Mouse (Mus musculus): ENCODE measurements around the gene Rbfox3. TPM values are rescaled to one million over a fixed set of nuclear protein-coding genes. Genes with fewer than 3 reads are reported as not detected.

Gene Rbfox3
- total RNA-seq, 2 experiments from 2014 or later = 0.10 TPM; not detected in 1

DNA sequence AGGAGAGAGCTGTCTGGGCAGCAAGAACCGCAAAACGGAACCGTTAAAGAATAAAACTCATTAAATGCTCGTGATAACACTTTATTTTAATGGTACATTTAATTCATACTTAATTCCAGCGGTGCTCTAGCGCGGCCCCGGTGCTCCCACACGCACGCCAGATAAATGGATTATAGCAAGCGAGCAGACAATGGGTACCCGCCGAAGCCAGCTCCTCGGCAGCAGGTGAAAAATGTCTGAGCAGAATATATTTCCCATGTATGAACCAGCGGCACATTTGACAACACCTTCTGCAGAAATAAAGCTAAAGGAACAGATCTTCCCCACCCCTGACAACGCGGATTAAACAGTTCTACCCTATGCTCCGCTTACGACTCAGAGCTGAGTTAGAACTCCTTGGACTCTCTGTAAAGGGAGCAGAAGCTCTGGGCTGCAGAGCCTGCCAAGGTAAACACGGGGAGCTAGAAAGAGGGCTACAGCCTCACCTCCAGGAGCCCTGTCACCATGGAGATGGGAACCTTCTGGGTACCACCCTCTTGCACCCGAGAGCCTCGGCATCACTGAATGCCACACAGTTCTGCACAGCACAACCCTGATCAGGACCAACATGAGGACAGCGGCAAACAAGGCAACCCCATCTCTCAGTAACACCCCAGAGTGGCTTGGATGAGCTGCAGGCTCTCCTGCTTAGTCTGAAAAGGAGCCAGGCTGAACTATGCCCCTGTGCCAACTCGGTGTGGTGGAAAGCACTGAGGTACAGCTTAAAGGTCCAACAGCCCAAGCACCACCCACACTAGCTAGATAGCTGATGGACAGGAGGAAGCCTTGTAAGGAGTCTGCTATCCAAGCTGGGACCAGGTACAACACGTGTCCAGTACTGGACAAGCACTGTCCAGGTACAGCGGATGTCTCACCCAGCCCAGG is 196.5 kb downstream of the Rbfox3 start:
- no peak for DNase-seq

DNA sequence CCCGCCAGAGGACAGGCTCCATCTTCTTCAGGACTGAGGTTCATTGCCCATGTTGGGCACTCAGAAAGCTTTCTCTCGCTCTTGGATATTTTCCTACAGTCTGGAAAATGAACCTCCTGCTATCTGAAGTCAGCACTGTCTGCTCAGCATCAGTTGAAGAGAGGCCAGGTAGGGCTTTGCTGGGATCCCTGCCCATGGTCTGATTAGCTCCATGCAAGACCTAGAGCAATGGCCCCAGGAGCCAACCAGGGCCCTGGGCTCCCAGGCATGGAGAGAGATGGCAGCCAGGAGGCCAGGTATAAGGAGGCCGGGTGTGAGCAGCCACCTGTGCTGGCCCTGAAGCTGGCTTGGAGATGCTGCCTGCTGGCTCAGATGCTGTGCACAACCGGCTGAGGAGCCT is 198.6 kb downstream of the Rbfox3 start:
- DNase-seq = no peak

DNA sequence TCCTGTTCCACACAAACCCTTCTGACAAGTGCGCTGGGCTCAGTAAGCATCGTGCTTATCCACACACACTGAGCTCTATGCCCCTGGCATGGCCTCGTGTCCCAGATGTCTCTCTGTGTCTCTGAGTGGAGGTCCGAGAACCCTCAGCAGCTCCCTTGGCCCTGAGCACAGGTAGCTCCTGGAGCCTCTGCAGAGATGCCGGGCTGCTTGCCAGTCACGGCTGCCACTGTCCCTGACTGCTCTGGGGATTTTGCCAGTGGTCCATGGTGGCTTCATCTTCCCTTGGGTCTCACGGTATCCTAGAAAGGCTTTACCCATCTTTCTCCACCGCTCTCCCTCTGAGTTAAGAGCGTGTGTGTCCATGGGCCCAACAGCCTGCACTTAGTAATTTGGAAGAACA is 199.3 kb downstream of the Rbfox3 start:
- DNase-seq = no peak

DNA sequence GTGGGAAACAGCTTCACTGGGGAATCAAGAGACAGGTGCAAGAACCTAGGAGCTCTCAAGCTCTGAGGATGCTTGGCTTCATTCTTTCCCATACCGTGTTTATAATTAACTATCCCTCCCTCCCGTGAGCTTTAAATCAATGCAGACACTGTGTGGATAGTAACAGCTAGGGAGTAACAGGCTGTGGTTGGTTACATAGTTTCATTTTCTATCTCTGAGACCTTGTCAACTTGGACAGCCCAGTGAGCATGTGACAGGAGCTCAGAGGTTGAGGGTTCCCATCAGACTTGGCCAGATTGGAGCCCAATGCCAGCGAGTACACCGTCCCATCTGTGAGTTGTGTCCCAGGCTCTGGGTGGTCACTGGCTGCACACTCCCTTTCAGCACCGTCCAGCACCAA is 201.4 kb downstream of the Rbfox3 start:
- no peak for DNase-seq

DNA sequence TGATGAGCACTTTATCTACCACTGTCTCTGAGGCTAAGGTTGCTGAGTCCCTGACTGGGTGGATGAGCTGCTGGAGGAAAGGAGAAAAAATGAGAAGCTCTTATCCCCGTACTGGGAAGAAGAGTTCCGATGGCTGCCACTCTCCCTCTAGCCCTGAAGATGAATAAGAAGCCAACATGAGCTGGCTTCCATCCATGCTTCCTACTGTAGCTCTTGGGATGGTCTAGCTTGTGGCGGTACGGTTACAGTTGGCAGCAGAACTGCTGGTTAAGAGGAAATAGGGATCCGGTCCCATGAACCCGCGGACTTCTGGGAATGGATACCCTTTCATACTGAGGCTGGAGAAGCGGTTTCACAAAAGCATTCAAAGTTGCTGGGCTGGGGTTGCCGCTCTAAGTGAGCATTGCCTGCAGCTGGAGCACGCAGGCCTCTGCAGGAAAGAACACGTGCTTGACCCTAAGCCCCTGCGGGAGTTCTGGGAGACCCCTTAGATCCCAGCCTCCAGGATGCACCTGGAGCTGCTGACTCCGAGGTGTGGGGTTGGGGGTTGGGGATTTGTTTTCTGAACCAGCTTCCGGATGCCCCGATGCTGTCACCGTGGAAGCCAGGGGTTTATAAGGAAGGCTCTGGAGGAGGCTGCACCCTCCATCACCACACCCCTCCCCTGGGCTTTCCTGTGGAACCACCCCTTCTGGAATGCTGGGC is 215.0 kb downstream of the Rbfox3 start:
- DNase-seq = no peak

DNA sequence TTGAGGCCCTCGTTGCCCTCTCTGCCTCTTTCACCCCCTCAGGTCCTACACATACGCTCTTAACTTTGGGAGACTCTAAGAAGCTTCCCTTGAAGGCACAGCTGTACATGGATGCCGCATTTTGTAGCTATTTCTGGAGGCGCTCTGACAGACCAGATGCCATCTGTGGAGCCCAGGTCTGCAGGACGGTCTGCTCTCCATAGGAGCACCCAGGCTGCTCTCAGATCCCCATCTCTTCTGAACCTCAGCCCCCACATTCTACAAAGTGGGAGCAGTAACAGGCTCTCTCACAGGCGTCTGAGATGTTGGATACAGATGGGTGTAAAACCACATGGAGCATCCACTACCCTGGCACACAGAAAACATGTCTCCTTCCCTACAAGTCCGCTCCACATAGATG is 218.1 kb downstream of the Rbfox3 start:
- DNase-seq = no peak

DNA sequence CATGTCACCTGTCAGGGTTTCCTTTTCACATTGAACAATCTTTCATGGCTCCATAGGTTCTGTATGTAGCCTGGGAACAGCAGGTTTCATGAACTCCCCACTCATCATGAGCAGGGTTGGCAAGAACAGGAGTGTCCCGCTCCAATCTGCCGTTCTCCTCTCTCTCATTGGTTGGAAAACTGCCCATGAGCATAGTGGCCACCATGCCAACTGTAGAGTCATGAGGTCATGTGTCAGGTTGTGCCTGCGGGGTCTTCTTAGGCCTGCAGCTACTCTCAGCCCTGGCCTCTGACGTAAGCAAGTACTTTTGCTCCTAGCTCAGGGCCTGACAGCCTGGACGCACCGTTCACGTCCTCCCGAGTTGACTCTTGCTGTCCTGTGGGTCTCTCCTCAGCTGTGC is 221.1 kb downstream of the Rbfox3 start:
- no peak for DNase-seq

DNA sequence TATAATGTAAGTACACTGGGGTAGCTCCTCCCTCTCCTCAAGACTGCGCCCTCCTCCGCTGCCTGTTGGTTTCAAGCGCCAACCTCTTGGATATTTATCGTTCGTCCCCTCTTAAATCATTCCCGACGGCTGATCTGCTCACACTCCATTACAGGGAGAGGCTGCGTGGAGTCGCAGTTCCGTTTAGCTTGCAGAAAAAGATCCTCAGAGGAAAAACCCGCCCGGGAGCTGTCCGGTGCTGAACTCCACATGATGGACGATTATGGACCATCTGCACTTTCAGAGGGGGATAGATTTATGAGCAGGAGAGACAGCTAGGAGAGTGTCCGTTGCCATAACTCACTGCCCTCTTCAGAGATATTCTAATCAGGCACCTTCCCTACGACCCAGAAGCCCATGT is 226.0 kb downstream of the Rbfox3 start:
- peak in 1 of 2 experiments; percentile 23 for DNase-seq

DNA sequence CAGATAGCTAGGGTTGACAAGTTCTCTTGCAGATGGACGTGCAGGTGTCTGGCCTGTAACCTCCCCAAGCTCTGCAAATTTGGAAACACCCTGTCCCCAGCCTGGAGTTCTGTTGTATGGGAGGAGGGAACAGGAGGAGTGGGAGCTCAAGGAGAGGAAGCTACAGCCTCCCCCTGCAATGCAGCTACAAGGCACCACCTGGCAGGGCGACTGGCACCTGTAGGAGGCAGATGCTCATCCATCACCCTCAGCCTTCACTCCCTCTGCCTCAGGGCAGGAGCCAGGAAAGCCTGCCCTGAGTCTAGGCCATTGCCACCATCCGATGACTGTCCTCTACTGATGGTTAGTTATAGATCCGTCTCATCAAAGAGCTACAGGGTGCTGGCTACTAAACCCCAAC is 226.7 kb downstream of the Rbfox3 start:
- no peak for DNase-seq

DNA sequence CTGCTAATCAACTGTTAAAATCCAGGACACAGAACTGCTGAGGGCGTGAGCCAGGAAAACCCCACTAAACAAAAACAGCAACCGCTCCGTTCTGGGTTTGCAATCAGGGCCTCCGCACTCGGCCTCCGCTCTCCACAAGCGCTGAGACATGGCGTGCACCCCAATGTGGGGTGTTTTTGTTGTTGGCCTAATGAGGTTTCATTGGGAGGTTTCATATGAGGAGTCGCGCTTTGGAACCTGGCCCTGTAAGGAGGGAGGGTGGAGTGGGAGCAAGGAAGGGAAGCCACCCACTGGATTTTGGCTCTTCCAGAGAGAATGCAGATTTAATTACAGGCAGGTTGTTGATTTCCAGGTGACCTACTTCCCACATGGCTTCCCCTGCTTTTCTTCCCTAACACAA is 230.7 kb downstream of the Rbfox3 start:
- no peak for DNase-seq

DNA sequence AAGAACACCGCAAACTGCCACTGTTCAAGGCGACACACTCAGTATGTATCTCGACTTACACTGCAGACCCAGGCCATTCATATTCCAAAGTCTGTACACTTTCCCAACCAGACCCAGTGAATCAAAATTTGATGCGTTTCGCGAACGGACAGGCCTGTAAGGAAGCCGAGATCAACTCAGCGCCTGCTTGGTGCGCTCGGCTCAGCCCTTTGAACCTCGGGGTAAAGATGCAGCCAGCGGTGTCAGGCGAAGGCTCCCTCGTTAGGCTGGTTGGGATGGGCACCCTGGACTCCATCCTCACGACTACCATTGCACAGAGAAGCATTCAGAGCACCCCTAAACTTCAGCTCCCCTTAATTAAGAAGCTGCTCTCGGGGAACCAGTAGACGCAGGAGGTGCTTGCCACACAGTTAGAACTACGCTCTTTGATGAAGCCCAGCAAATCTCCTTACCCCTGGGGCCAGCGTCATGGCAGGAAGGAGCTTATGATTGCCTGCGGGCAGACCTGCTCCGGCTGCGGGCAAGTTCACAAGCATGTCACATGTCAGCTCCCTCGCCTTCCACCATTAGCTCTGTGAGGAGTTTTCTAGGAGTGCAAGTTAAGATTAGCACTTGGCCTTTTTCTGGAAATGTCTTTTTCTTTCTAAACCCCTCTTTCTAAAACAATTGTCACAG is 231.5 kb downstream of the Rbfox3 start:
- DNase-seq = no peak

DNA sequence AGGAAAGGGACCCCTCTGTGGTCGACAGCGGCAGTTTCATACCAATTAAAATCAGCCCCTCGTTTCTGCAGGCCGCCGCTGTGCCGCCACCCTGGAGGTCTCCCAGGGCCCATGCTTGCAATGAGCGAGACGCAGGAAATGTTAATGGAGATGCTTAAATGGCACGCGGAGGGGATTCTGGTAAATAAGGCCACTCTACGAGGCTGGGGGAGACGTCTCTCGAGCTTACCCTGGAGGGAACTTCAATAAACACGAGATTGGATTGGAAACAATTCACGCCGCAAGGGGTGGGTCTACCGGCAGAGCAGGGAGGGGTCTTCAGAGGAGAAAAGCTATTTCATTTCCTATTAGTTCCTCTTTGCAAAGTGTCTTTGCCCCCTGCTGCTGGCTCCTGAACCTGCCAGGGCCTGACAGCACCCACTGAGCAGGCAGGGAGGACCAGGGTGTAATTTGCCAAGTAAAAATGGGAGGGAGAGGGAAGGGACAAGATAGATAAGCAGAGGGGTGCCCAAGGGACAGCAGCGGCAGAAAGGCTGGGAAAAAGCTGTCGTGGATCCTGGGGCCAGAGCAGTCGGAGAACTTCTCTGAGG is 232.8 kb downstream of the Rbfox3 start:
- no peak for DNase-seq

DNA sequence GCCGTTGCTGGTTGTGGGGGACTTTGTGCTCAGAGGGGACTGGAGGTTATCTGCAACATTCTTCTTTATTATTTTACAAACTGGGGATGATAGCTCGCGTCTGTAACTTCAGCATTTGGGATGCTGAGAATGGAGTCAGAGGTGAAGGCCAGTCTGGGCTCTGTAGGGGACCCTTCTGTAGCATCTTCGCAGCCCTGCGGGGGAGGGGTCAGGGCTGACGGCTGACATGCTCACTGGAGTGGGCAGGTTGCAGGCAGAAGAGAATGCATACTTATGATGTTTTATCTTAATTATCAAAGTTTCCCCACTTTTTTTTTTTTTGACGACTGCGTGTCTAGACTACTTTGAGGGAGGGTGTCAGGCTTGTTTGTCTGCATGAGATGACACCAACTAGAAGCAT is 234.1 kb downstream of the Rbfox3 start:
- DNase-seq = no peak

DNA sequence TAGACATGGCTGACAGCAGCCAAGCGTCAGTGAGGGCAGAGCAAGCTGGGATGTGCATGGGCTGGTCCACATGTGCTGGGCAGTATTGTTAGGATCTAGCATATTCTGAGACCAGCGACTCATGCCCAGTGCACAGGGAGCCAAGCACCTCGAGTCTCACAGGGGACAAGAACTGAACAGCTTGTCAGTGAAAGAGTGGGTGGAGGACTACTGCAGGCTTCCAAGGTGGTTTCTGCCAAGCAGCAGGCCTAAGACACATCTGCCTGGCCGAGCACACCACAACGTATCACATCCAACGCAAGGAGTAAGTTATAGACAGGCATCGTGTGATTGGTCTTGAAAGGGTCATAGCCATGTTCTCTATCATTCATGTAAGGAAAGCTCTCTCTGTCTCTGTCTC is 235.0 kb downstream of the Rbfox3 start:
- no peak for DNase-seq

DNA sequence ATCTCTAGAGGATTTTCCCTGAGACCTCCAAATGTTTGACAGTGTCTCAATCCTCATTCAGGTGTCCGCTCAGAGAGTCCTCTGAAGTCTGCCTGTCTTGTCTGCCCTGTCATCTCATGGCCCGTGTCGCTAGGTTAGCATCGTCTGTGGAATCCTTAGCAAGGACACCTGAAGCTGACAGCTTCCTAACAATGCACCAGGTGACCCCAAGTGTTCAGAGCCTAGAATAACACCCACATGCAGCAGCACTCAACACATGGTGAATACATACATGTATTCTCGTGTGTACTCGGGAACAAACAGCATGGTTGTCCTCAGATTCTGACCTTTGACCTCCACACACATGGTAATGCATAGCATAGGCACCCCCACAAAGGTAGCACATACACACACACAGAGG is 239.4 kb downstream of the Rbfox3 start:
- DNase-seq = no peak

DNA sequence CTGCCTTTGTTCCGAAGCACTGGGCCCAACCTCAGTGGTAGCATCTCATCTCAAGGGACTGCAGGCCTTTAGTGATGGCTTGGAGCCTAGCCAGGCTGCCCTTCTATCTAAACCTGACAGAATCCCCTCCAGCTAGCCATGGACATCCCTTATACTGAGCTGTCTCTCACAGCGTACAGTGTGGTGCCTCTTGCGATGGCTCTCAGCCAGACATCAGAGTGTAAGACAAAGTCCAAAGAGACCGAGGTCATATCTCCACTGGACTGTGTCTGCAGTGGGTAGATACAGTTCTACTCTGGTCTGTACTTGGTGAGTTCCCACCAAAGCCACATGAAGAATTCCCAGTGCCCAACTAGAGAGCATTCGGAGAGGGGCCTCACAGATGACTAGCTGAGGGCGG is 240.2 kb downstream of the Rbfox3 start:
- DNase-seq = no peak

DNA sequence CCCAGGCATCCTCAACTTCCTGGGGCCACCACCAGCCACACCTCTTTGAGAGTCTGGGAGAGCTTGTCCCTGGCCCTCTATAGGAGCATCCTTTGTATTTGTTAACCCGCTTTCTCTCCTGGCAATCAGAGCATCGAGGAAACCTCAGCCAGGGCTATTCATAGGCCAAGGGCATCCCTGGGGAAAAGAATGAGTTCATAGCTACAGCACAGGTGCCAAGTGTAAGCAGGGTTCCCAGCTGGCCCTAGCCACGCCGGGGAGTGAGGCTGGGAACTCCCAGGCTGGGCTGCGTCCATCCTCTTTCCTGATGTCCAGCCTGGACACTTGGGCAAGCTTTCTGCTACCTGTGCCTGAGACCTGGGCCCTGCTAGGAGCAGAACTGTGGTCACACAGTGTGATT is 241.6 kb downstream of the Rbfox3 start:
- DNase-seq = peak; percentile 51 to 61

DNA sequence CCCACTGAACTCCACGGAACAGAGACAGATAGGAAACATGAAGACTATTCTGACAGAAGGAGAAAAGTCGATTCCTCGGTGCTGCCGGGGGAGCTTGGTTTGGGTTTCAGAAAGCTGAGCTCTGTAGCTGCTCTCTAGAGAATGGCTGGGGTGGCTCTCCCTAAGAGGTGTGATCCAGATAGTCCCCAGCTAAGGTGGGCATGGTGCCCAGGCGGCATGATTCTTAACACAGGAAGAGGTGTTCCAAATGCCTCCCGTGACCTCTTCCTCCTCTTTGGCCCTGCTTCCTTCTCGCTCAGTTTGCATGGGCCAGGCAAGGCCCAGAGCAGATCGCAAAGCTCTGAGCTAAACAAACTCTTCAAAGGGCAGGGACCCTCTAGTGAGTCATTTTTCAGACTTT is 243.0 kb downstream of the Rbfox3 start:
- DNase-seq = peak; percentile 31 to 48

DNA sequence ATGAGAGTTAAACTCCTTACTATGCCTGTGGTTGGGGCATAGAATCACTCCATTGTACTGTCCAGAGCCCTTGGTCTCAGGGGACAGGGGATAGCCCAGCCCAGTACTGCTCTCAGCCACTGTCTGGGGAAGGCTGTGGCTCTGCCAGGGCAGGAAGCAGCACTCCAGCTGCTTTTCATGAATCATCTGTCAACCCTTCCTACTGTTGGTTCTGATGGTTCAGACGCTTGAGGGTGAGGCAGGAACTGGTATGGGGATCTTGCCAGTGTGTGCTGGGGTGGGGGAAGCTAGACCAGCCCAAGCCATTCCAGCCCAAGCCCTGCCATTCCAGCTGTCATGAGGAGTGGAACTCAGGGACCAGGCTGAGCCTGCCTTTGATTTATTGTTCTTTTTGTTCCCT is 243.5 kb downstream of the Rbfox3 start:
- peak; percentile 14 to 43 for DNase-seq

DNA sequence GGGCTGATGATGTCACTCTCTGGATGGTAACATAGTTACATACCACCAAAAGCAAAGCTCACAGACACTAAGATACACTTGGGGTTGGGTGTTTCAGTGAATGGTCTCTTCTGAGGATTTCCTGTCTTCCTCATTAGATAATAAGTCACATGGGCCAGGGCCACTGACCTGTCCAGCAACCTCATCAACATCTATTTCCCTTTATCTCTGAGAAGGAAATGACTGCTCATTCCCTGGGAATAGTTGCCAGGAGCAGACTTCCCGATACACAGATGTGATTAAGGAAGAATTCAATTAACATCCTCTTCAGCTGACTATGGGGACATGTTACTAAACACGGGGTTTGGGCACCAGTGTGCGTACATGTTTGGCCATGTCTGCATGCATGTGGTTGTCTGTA is 245.2 kb downstream of the Rbfox3 start:
- no peak for DNase-seq

DNA sequence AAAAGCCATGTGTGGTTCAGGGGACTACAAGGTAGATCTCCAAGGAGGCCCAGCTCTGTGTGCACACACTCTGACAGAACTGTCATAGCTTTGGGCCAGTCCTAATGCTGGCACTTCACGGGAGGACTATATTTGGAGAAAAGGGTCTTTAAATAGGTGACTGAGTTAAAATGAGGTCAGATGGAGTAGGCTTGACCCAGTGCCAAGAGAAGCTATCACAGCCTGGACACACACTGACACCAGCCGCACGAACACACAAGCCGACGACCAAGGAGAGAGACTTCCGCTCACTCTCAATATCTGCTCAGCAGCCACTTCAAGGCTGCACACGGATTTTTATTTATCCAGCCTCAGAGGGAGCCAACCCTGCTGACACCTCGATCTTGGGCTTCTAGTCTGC is 248.1 kb downstream of the Rbfox3 start:
- DNase-seq = peak in 1 of 2 experiments; percentile 14

DNA sequence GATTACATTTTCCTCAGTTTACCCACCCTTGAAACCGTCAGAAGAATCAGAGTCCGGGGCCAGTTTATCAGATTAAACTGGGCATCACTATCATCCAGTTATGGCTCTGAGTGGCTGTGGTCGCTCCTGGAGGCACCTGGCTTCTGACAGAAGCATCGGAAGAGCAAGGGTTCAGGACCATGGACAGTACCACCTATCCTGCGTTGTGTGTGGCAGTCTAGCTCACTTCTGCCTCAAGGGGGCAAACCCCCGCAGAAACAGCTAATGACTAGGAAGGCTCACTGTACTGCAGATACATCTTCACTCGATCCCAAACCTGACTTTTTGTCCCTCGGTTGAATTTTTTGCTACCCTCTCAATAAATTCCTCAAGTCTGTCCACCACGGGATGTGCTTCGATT is 252.1 kb downstream of the Rbfox3 start:
- no peak for DNase-seq

DNA sequence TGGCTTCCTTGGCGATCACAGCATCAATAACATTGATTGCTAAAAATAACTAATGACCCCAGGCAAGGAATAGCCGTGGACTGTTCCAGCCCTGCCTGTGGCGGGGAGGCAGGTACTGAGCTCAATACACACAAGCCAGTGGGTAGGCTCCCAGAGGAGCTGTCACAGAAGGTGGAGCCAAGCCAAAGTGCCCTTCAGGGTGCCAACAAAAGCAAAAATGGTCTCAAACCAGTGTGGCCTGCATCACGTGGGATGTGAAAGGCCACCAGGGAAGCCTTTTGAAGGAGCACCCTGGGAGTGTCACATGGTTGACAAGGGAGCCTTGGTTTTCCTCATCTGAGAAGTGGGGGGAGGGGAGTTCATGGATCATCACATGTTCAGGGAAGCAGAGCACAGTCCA is 255.6 kb downstream of the Rbfox3 start:
- DNase-seq = no peak

Measured in heart, adult 18-20 months (tissue).